Mouse (Mus musculus) limb, embryonic 10.5 days (tissue): Measurements from ENCODE around the gene Ifitm2. TPM values are rescaled to one million over a fixed set of nuclear protein-coding genes. Genes with fewer than 3 reads are reported as not detected.

Experiments used
- DNase-seq: peaks from one replicate; pipeline ENCODE4 v3.0.0-alpha.2; 2017; ENCODE audit warnings: low spot score
- H3K27ac ChIP-seq: fragments of 300-500 bp; sonication (generic); 2 replicates; pipeline ENCODE4 v1.5.1; 2016; ENCODE audit warnings: mild to moderate bottlenecking
- H3K27me3 ChIP-seq: fragments of 300-500 bp; sonication (generic); 2 replicates; pipeline ENCODE4 v1.6.1; 2016; ENCODE audit warnings: low read depth, mild to moderate bottlenecking; ENCODE audit not compliant: poor library complexity, severe bottlenecking
- H3K36me3 ChIP-seq: fragments of 300-500 bp; sonication (generic); 2 replicates; pipeline ENCODE4 v1.6.1; 2016; ENCODE audit warnings: mild to moderate bottlenecking, moderate library complexity
- H3K4me1 ChIP-seq: fragments of 300-500 bp; sonication (generic); 2 replicates; pipeline ENCODE4 v1.6.1; 2016
- H3K4me3 ChIP-seq: fragments of 300-500 bp; sonication (generic); 2 replicates; pipeline ENCODE4 v1.5.1; 2016; ENCODE audit warnings: mild to moderate bottlenecking, moderate library complexity
- H3K9me3 ChIP-seq: fragments of 300-500 bp; sonication (generic); replicated peaks from 2 replicates; pipeline ENCODE4 v1.6.1; 2016; ENCODE audit warnings: mild to moderate bottlenecking
- WGBS: fragments of 180-500 bp; shearing (Covaris S2); methylation state at CpG from one replicate; pipeline ENCODE4 v1.1.7; 2016; 5-methylcytosine and 5-hydroxymethylcytosine counted together
- polyA plus RNA-seq: library from polyadenylated mRNA; unstranded; fragments of >200 nt; fragmentation: Nextera tagmentation; extraction: Ambion mirVana; gene quantifications from 2 replicates; pipeline ENCODE4 v1.2.1, GENCODE M21; 2016

The Ifitm2 gene
- polyA plus RNA-seq, 1 experiment from 2014 or later: 922 TPM

DNA sequence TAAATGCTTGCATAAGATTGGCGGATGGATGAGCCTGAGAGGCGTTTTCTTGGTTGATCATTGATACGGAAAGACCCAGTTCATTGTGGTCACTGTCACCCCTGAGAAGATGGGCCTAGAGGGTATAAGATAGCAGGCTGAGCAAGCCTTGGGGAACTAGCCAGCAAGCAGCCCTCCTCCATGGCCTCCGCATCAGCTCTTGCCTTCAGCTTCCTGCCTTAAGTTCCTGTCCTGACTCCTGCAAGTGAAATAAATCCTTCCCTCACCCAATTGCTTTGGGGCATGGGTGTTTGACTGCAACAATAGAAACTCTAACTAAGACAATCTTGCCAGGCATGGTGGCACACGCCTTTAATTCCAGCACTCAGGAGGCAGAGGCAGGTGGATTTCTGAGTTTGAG is 4.2 kb upstream of the Ifitm2 start:
- no peak overlapping the region for H3K4me3 ChIP-seq
- DNase-seq: no peak
- no peaks in the 10 kb centered on the region for H3K27me3 ChIP-seq
- H3K27ac ChIP-seq: no peak overlapping the region
- peaks cover 31% of the 10 kb centered on the region for H3K4me1 ChIP-seq
- no peaks in the 10 kb centered on the region for H3K9me3 ChIP-seq
- no peaks in the 10 kb centered on the region for H3K36me3 ChIP-seq
- whole genome bisulfite sequencing: 80% methylated on average over 5 of the region's 5 CpGs

DNA sequence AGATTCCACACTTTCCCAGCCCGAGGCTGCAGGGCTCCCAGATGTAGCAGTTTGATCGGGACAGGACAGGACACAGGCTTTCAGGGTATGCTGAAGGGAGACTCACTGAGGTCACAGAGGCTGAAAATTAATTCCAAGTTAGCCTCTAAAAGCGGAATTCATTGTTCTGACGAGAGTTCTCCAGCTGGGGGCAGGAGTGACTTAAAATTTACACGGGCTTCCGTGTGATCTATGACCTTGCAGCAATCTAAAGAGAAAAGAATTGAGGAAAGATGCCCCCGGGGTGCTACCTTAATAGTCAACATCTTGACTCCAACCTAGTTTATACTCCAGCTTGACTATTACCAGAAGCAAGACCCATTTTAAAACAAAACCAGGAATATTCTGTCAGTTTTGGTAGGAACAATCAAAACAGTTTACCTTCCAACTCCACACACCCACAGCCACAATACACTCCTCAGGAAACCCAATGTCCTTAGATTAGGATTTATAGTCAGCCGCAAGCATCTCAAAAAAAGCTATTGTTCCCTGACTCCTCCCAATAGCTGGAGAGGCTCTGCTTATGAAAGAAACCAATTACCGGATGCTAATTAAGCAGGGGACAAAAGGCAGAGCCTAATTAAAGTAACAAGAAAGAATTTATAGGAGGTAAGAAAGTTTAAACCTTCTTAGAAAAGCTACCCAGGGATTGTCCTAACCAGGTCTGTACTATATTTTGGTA is 3.6 kb upstream of the Ifitm2 start:
- Histone ChIP-seq H3K27me3 (no peaks in the 10 kb centered on the region), H3K36me3 (no peaks in the 10 kb centered on the region), H3K4me3 (no peak overlapping the region), H3K4me1 (peaks cover 37% of the 10 kb centered on the region), H3K9me3 (no peaks in the 10 kb centered on the region), H3K27ac (peak overlapping the region; percentile 53; the same call in 1 of the 2 replicates)
- WGBS: 8% methylated on average over 9 of the region's 9 CpGs
- DNase-seq: no peak

DNA sequence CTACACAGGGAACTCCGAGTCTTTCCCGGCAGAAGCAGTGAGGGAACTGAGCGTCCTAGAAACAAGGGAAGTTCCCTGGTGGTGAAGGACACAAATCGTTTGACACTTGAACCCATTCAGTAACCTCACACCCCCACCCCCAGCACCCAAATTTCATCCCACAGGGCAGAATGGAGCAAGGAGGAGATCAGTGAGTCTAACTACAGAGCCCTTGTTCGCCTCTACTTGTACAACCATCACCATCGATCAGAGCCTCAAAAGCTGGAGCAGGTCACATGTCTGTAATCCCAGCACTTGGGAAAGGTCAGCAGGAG is 726 bp upstream of the Ifitm2 start:
- peaks cover 66% of the 10 kb centered on the region for H3K4me1 ChIP-seq

DNA sequence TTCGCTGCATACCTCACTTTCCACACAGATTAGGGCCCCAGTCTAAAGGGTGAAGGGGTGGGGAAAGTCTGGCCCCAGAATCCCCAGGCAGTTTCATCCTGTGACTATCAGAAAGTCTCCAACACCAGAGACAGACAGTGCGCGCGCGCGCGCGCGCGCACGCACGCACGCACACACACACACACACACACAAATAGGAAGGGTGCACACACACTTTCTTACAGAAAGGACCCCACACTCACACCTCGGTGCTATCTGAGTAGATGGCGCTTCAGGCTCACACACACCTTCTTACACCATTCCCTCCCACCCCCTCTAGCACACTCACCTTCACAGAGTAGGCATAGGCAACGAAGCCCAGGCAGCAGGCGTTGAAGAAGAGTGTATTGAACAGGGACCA is 445 bp downstream of the Ifitm2 start:
- WGBS: 1% methylated on average over 17 of the region's 17 CpGs
- Histone ChIP-seq H3K4me1 (peaks cover 77% of the 10 kb centered on the region), H3K9me3 (no peaks in the 10 kb centered on the region), H3K36me3 (peaks cover 20% of the 10 kb centered on the region), H3K27me3 (no peaks in the 10 kb centered on the region), H3K27ac (peak overlapping the region; percentile 91), H3K4me3 (peak overlapping the region; percentile 69)
- DNase-seq: peak; percentile 54

More for the DNA sequence above, 726 bp upstream of the Ifitm2 start:
- peak; percentile 34 for DNase-seq
- H3K36me3 ChIP-seq: peaks cover 17% of the 10 kb centered on the region
- H3K9me3 ChIP-seq: no peaks in the 10 kb centered on the region
- peak overlapping the region; percentile 91 for H3K27ac ChIP-seq
- peak overlapping the region; percentile 69 for H3K4me3 ChIP-seq
- H3K27me3 ChIP-seq: no peaks in the 10 kb centered on the region
- 36% methylated on average over 6 of the region's 6 CpGs for WGBS

DNA sequence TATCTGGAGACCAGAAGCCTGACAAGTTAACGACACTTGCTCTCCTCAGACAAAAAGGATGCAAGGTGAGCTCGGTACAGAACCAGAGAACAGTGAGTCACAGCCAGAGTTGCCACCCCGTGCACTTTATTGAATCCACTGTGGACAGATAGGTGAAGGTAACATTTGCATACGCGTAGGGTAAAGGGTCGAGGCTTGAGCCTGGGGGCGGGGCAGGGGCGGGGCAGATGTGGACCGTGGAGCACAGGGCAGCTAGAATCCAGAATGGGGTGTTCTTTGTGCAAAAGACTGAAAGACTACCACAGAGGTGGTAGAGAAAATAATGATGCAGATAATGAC is 1.1 kb downstream of the Ifitm2 start:
- 7% methylated on average over 9 of the region's 9 CpGs for WGBS
- no peaks in the 10 kb centered on the region for H3K27me3 ChIP-seq
- peaks cover 80% of the 10 kb centered on the region for H3K4me1 ChIP-seq
- H3K36me3 ChIP-seq: peaks cover 27% of the 10 kb centered on the region
- no peaks in the 10 kb centered on the region for H3K9me3 ChIP-seq
- peak; percentile 61 for DNase-seq
- H3K27ac ChIP-seq: peak overlapping the region; percentile 91
- peak overlapping the region; percentile 69 for H3K4me3 ChIP-seq

DNA sequence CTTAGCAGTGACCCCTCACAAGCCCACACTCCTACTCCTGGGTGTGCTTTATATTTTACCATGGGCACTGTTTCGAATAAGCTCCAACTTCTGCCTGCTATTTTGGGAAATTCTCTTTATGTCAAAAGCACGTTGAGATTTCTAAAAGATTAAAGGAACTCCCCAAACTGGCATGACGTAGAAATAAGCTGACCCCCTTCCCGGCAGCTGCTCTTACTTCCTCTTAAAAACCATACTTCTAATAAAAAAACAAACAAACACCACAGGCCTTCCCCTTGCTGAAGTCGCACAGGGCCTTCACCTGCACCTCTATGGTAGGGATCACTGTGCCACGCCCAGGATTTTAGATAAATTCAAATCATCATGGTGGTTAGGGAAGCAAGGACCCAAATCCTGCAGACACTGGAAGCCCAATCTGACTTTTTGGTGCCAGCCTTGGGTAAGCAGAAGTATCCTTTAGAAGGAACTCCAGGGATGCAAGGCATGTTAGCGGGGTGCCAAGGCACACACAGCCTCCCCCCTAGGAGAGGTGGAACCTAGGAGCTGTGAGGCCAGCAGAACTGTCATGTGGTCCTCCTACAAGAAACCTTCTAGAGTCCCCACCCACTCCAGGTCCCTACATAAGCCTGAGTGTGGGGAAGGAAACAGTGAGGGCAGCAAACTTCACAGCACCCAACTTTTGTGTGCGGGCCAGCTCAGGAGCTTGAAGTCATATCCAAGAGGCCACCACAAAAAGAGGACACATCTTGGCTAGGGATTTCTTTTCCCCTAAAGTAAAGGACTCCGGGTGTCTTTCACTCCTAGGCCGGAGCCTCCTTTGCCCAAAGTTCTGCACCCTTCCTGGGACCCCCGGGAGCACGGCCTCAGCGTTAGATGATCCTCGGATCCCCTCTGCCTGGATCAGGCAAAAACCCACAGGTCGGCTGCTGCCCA is 1.7 kb downstream of the Ifitm2 start:
- DNase-seq: no peak
- H3K27ac ChIP-seq: peak overlapping the region; percentile 91; the same call in 1 of the 2 replicates
- peaks cover 33% of the 10 kb centered on the region for H3K36me3 ChIP-seq
- H3K4me1 ChIP-seq: peaks cover 76% of the 10 kb centered on the region
- no peaks in the 10 kb centered on the region for H3K27me3 ChIP-seq
- WGBS: 66% methylated on average over 15 of the region's 15 CpGs
- no peaks in the 10 kb centered on the region for H3K9me3 ChIP-seq
- H3K4me3 ChIP-seq: peak overlapping the region; percentile 69

DNA sequence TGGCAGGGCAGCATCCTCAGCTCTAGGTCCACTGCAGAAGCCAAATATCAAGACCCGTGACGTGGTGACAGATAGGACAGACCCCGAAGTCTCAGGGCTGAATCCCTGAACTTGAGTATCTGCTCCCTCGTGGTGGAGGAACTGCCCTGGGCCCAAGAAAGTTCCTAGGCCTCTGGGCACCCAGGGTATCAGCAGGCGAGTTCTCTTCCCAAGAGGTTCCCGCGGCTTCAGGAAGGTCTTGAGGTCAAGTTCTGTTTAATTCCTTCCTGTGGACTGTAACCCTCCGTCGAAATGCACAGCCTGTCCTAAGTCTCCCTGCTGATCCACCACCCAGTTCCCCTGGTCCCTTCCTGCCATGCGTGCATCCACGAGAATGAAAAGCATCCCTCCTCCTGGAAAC is 2.7 kb downstream of the Ifitm2 start:
- H3K36me3 ChIP-seq: peaks cover 42% of the 10 kb centered on the region
- no peak overlapping the region for H3K27ac ChIP-seq
- H3K4me1 ChIP-seq: peaks cover 72% of the 10 kb centered on the region
- no peaks in the 10 kb centered on the region for H3K9me3 ChIP-seq
- DNase-seq: no peak
- no peak overlapping the region for H3K4me3 ChIP-seq
- no peaks in the 10 kb centered on the region for H3K27me3 ChIP-seq
- 87% methylated on average over 11 of the region's 11 CpGs for whole genome bisulfite sequencing

DNA sequence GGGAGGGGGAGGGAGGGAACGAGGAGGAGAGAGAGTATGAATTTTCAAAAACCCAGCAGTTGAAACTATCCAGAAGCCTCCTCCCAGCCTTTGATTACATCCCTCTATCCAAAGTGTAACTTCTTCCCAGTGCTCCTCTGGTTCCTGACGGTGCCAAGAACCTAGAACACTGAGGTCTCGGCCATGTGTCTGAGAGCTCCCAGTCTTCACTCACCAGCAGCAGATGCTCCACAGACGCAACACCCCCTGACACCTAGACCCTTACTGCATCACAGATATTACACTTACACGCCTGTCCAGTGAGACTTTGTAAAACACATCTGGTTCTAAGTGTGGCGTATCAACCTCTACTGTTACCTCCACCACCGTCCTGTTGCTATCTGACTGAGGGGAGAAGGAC is 3.3 kb downstream of the Ifitm2 start:
- WGBS: 81% methylated on average over 7 of the region's 7 CpGs
- H3K9me3 ChIP-seq: no peaks in the 10 kb centered on the region
- peaks cover 72% of the 10 kb centered on the region for H3K4me1 ChIP-seq
- H3K4me3 ChIP-seq: no peak overlapping the region
- H3K36me3 ChIP-seq: peaks cover 49% of the 10 kb centered on the region
- DNase-seq: no peak
- H3K27ac ChIP-seq: no peak overlapping the region
- no peaks in the 10 kb centered on the region for H3K27me3 ChIP-seq

DNA sequence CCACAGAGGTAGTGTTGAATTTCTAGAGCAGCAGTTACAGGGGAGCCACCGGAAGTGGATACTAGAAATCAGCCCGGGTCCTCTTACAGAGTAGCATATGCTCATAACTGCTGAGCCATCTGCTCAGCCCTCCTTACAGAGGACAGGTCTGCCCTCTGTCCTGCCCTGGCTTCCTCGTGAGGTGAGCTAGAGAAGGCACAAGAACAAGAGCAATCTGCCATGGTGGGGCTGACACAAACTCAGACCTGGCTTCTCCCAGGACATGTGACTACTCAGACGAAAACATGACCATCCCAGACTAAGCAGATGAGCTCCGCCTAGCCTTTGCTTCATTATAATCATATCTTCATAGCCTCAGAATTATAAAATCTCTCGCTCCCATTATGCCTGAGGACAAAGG is 4.0 kb downstream of the Ifitm2 start:
- H3K4me1 ChIP-seq: peaks cover 70% of the 10 kb centered on the region
- H3K36me3 ChIP-seq: peaks cover 56% of the 10 kb centered on the region
- H3K9me3 ChIP-seq: no peaks in the 10 kb centered on the region
- H3K27me3 ChIP-seq: no peaks in the 10 kb centered on the region
- 0 out of 2 replicates have a peak overlapping the region, but pooled peaks have one; percentile 67 for H3K27ac ChIP-seq
- H3K4me3 ChIP-seq: no peak overlapping the region
- 72% methylated on average over 6 of the region's 6 CpGs for WGBS
- DNase-seq: no peak

DNA sequence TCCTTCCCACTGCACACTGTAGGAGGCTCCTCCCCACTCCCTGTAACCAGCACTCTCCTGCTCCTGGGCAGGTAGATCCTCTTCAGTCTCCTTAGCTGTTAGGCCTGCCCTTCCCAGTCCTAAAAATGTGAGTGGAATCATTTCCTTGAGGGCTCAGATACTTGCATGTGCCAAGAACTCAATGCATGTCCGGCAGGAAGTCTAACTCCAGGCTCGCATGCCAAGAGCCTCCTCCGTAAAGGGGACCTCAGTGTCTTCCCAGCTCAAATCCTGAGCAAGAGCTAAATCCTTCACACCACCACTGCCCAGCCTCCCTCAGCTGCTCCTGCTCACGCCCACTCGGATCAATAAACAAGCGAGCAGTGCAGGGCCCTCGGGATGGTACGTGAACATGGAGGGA is 4.7 kb downstream of the Ifitm2 start:
- no peaks in the 10 kb centered on the region for H3K27me3 ChIP-seq
- peaks cover 63% of the 10 kb centered on the region for H3K36me3 ChIP-seq
- H3K4me3 ChIP-seq: 0 out of 2 replicates have a peak overlapping the region, but pooled peaks have one; percentile 0
- WGBS: 30% methylated on average over 8 of the region's 8 CpGs
- no peaks in the 10 kb centered on the region for H3K9me3 ChIP-seq
- no peak for DNase-seq
- peaks cover 64% of the 10 kb centered on the region for H3K4me1 ChIP-seq
- peak overlapping the region; percentile 67 for H3K27ac ChIP-seq

DNA sequence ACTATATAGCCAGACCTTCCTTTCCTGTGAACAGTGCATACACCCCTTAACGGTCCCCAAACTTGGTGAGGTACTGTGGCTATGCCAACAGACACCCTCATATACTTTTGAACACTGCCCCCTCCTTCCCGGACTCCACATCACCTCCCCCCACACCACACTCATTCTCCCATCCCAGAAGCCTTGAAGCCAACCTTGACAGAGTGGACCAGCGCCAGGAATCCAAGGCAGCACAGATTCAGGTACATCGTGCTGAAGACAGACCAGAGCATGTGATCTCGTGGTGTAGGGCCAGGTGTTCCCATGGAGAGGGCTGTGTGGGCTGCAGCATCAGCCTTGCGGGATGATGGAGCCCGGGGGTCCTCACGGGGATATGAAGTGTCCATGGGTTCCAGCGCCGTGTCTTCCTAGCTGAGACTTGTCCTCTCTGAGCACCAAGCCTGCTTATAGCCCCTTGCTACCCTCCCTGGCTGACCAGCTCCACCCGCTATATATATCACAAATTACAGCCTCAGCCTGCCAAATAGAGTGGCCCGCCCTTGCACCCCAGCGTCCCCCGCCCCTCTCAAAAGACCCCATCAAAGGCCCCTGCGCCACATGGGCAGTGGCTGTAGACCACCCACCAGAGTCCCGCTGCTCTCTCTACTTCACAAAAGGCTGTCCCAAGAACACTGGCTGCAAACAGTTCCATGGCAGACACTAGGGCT is 5.8 kb downstream of the Ifitm2 start, which contains the start of gene Ifitm5:
Ifitm5 (minus strand) TSS at position 468 of the 707 bp plus-strand sequence.
- no peak for DNase-seq
- peak within 1 kb of the TSS; percentile 67 for H3K27ac ChIP-seq
- H3K4me3 ChIP-seq: 0 out of 2 replicates have a peak within 1 kb of the TSS, but pooled peaks have one; percentile 0
- H3K4me1 ChIP-seq: peaks cover 58% of the 10 kb centered on the region
- WGBS: 73% methylated on average over 16 of the region's 16 CpGs
- peaks cover 74% of the 10 kb centered on the region for H3K36me3 ChIP-seq
- H3K9me3 ChIP-seq: no peaks in the 10 kb centered on the region
- H3K27me3 ChIP-seq: no peaks in the 10 kb centered on the region

DNA sequence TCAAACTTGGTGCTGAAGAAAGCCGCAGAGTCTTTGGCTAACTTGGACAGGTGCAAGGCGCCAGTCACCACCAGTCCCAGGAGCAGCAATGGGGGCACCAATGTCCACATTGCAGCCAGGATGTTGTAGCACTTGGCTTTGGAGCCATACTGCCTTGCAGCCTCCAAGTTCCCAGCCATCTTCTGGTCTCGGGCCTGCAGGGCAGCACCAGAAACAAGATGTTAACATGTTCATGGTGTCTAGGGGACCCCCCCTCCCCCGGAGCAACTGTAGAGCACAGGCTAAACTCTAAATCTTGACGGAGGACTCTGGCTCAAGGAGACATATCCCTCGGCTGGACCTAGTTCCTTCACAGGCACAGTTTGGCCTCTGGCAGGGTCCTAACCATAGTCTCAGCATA is 6.5 kb downstream of the Ifitm2 start:
- no peak for DNase-seq
- 91% methylated on average over 6 of the region's 6 CpGs for WGBS
- Histone ChIP-seq H3K27ac (no peak overlapping the region), H3K27me3 (no peaks in the 10 kb centered on the region), H3K4me1 (peaks cover 52% of the 10 kb centered on the region), H3K4me3 (no peak overlapping the region), H3K36me3 (peaks cover 77% of the 10 kb centered on the region), H3K9me3 (no peaks in the 10 kb centered on the region)
